In genomic region chr1:125525965-125526665, GRCm38 (mm10) we compare ENCODE assay signal across 9 mouse cellular contexts. TPM values are rescaled to one million over a fixed set of nuclear protein-coding genes. Genes with fewer than 3 reads are reported as not detected.
A peak's percentile ranks its signal among the peaks of the same experiment; 100 is the strongest.
DNase-seq lines count a peak whose midpoint lies in the region; ATAC-seq and TF ChIP-seq lines count a peak whose summit lies in the region.
"Had no signal": no experiment of that assay in that cellular context is flagged by ENCODE, and none has a peak within 500 bp of the region (broad histone marks: within the 10 kb centered on the region; RNA-seq: fewer than 3 reads in every experiment).

No protein-coding gene starts in this region.

- H3K9me3 ChIP-seq in midbrain, embryonic 11.5 days (ENCODE audit: control insufficient read depth, low read length): no peaks in the 10 kb centered on the region

- WGBS in heart, adult 2 months: 33% methylated on average over 7 of the region's 7 CpGs
- 79% methylated on average over 7 of the region's 7 CpGs for WGBS in midbrain, embryonic 11.5 days

- H3K4me1 ChIP-seq in heart, adult 2 months (ENCODE audit: control insufficient read depth, insufficient read depth, low read length): peaks cover 5% of the 10 kb centered on the region
- no peaks in the 10 kb centered on the region for H3K4me1 ChIP-seq in midbrain, embryonic 11.5 days (ENCODE audit: control insufficient read depth, insufficient read depth, low read length)

- H3K27me3 ChIP-seq in heart, adult 2 months (ENCODE audit: control insufficient read depth, insufficient read depth, low read length): no peaks in the 10 kb centered on the region
- H3K27me3 ChIP-seq in midbrain, embryonic 11.5 days (ENCODE audit: control insufficient read depth, insufficient read depth, low read length): no peaks in the 10 kb centered on the region

- H3K4me3 ChIP-seq in gastrocnemius, adult 2 months: no peak overlapping the region
- H3K4me3 ChIP-seq in heart, adult 2 months: no peak overlapping the region
- H3K4me3 ChIP-seq in midbrain, embryonic 11.5 days (ENCODE audit: low read depth, low read length): no peak overlapping the region

- no peak for TF ChIP-seq POLR2A in heart, adult 2 months (IDR thresholded peaks at IDR 0.05; ENCODE audit: insufficient read depth, low read depth, low read length)

- intact Hi-C loops in gastrocnemius, adult 2 months (cut with DNase I): no loop called here
- intact Hi-C loops in heart, adult 2 months (cut with DNase I): loop anchor here (10.0 kb wide), 1 partner anchor 139 kb away; no protein-coding TSS in a partner anchor

- no peak overlapping the region for H3K4me2 ChIP-seq in midbrain, embryonic 11.5 days

- no peak overlapping the region for H3K9ac ChIP-seq in heart, adult 2 months (ENCODE audit: low read depth, low read length)
- no peak overlapping the region for H3K9ac ChIP-seq in midbrain, embryonic 11.5 days (ENCODE audit: low read length)

- DNase-seq in gastrocnemius, adult 2 months: peak; percentile 34
- no peak for DNase-seq in gastrocnemius, postnatal 10 days
- DNase-seq in heart, adult 2 months: peak; percentile 41 to 63
- DNase-seq in kidney, postnatal 25 days: peak; percentile 33 to 48
- DNase-seq in naive thymus-derived CD4-positive, alpha-beta T cell, adult 2 months (ENCODE audit: low read depth): peak; percentile 41
- DNase-seq in c-Kit-positive CD71-positive TER-119-positive erythroid progenitor cells, embryonic 14.5 days (ENCODE audit: low spot score): no peak
- DNase-seq in midbrain, embryonic 11.5 days (ENCODE audit: low spot score, missing footprints): no peak
- no peak for DNase-seq in layer of hippocampus, adult 9-11 months

- ATAC-seq in midbrain, embryonic 11.5 days (ENCODE audit: low FRiP score): no peak
- ATAC-seq: CD4-positive, CD25-positive, alpha-beta regulatory T cell, adult 4 months had no signal

- H3K27ac ChIP-seq in gastrocnemius, adult 2 months: no peak overlapping the region
- H3K27ac ChIP-seq in heart, adult 2 months: 0 out of 2 replicates have a peak overlapping the region, but pooled peaks have one; percentile 17
- H3K27ac ChIP-seq in midbrain, embryonic 11.5 days (ENCODE audit: low read depth, low read length): no peak overlapping the region

- TF ChIP-seq EP300 in heart, adult 2 months (IDR thresholded peaks at IDR 0.05; ENCODE audit: insufficient read depth, low read depth, low read length): 0 out of 2 replicates have a peak, but pooled peaks have one; percentile 43

- no peak for TF ChIP-seq CTCF in gastrocnemius, adult 2 months (IDR thresholded peaks at IDR 0.05)
- no peak for TF ChIP-seq CTCF in heart, adult 2 months (IDR thresholded peaks at IDR 0.05)

- no peaks in the 10 kb centered on the region for H3K79me2 ChIP-seq in heart, adult 2 months (replicated peaks; ENCODE audit: control insufficient read depth, insufficient read depth, low read length)

- no peaks in the 10 kb centered on the region for H3K36me3 ChIP-seq in heart, adult 2 months (ENCODE audit: control insufficient read depth, insufficient read depth, low read length)
- no peaks in the 10 kb centered on the region for H3K36me3 ChIP-seq in midbrain, embryonic 11.5 days (ENCODE audit: control insufficient read depth, insufficient read depth, low read length)

RNA-seq across cellular contexts. Expression of gene Slc35f5, which starts 34.3 kb away (rescaled TPM):
- 10 to 100 TPM; 21.7 to 26.2 TPM for total RNA-seq in gastrocnemius, adult 2 months (2021)
- 10 to 100 TPM; 23.6 to 26.4 TPM for total RNA-seq in gastrocnemius, postnatal 10 days (2021)
- total RNA-seq in heart, adult 2 months (2021): 100 to 1,000 TPM; 103 to 129 TPM
- 61.8 and 136 TPM in 2 replicates for polyA plus RNA-seq in heart, adult 2 months (2012; rRNA removed)
- 23.0 and 29.8 TPM in 2 replicates for polyA plus RNA-seq in midbrain, embryonic 11.5 days (2014; fragmentation: Nextera tagmentation; extraction: Ambion mirVana)

Comparison
In these comparisons a context has a peak if more than half of its experiments do, and no peak if none do; other contexts are left out.
1. DNase-seq: peak in gastrocnemius, adult 2 months (single experiment), heart, adult 2 months (2 of 2), kidney, postnatal 25 days (2 of 2) and naive thymus-derived CD4-positive, alpha-beta T cell, adult 2 months (single experiment); none in gastrocnemius, postnatal 10 days (single experiment), c-Kit-positive CD71-positive TER-119-positive erythroid progenitor cells, embryonic 14.5 days (single experiment), midbrain, embryonic 11.5 days (single experiment) and layer of hippocampus, adult 9-11 months (single experiment).